In the genomic region with DNA sequence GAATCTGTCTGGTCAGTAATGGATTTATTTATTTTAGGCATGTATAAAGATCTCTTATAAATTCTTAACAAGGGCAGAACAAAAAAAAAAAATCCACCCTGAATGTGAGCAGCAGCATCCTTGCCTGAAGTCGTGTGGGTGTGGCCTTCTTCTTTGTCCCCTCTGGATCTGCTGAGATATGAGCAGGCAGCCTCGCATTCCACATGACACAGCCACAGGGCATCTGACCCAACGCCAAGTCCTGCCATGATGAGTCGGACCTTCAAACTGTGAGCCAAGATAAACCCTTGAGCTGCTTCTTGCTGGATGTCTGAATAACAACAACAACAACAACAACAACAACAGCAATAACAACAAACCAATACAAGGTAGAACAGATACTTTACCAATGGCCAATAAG, we compare ENCODE assay signal across 12 mouse cellular contexts.
"Had no signal": no experiment of that assay in that cellular context is flagged by ENCODE, and none has a peak within 500 bp of the region (broad histone marks: within the 10 kb centered on the region; RNA-seq: fewer than 3 reads in every experiment).

No protein-coding gene starts in this region.

- DNase-seq: retina, postnatal 1 day; right cerebral cortex, adult 18-20 months; right cerebral cortex, postnatal 14 days; right cerebral cortex, postnatal 25 days; right cerebral cortex, postnatal 4 days; spleen, adult 18-20 months; thymus, adult 18-20 months; thymus, adult 2 months; thymus, postnatal 14 days; thymus, postnatal 25 days; thymus, postnatal 36 days; thymus, postnatal 4 days had no signal
